ENCODE assay signal across 18 mouse cellular contexts in the genomic region with DNA sequence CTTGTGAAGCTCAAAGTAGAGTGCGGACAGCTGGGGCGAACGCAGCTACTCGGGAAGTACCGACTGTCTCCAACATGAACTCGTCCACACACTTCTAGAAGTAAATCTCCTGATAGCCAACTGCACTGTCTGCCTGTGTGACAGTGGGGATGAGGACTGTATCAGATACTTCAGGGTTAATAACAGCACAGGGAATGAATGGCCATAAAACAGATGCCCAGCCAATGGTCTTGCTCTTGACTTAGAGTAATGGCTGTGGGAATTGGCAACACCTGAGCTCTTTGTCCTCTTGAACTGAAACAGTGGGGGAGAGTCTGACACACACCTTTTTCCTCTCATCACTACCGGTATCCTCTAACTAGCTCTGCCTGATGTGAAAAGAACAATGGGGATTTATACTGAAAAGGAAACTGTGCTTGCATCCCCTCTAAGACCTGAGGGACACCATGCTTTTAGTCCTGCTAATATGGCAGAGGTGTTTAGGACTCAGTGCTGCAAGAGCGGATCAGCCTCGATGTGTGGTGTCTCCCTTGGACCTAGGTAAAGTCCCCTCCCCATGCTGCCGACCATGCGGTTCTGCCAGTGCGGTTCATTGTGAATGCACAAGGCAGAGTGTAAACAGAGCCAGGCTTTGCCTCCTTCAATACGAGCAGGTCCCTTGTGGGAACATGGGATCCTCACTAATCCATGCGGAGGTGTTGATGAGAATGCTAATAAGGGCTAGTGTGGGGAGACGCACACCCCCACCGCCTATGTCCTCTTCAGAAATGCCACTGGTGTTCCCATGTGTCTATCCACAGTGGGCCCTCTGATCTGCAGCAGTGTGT.
DNase-seq lines count a peak whose midpoint lies in the region; ATAC-seq and TF ChIP-seq lines count a peak whose summit lies in the region.
"Had no signal": no experiment of that assay in that cellular context is flagged by ENCODE, and none has a peak within 500 bp of the region (broad histone marks: within the 10 kb centered on the region; RNA-seq: fewer than 3 reads in every experiment).

No protein-coding gene starts in this region.

- no peaks in the 10 kb centered on the region for H3K9me3 ChIP-seq in neural tube, embryonic 12.5 days
- no peaks in the 10 kb centered on the region for H3K9me3 ChIP-seq in hindbrain, embryonic 13.5 days
- no peaks in the 10 kb centered on the region for H3K9me3 ChIP-seq in midbrain, embryonic 13.5 days
- no peaks in the 10 kb centered on the region for H3K9me3 ChIP-seq in stomach, postnatal 0 days (ENCODE audit: control insufficient read depth, low read length)
- H3K9me3 ChIP-seq: heart, embryonic 10.5 days; liver, embryonic 12.5 days; lung, embryonic 15.5 days had no signal

- 60% methylated on average over 16 of the region's 16 CpGs for WGBS in neural tube, embryonic 12.5 days
- WGBS in hindbrain, embryonic 13.5 days = 53% methylated on average over 16 of the region's 16 CpGs
- 44% methylated on average over 16 of the region's 16 CpGs for WGBS in midbrain, embryonic 13.5 days
- 66% methylated on average over 16 of the region's 16 CpGs for WGBS in stomach, postnatal 0 days

- no peak overlapping the region for H3K4me3 ChIP-seq in neural tube, embryonic 12.5 days
- no peak overlapping the region for H3K4me3 ChIP-seq in hindbrain, embryonic 13.5 days
- no peak overlapping the region for H3K4me3 ChIP-seq in midbrain, embryonic 13.5 days (replicated peaks)
- no peak overlapping the region for H3K4me3 ChIP-seq in stomach, postnatal 0 days (ENCODE audit: low read depth, low read length)
- H3K4me3 ChIP-seq: heart, embryonic 10.5 days; liver, embryonic 12.5 days; lung, embryonic 15.5 days had no signal

- no peak overlapping the region for H3K9ac ChIP-seq in neural tube, embryonic 12.5 days
- H3K9ac ChIP-seq in hindbrain, embryonic 13.5 days = no peak overlapping the region
- no peak overlapping the region for H3K9ac ChIP-seq in midbrain, embryonic 13.5 days (replicated peaks)
- H3K9ac ChIP-seq in stomach, postnatal 0 days (ENCODE audit: low read length) = no peak overlapping the region
- H3K9ac ChIP-seq: liver, embryonic 12.5 days; lung, embryonic 15.5 days had no signal

- no peaks in the 10 kb centered on the region for H3K27me3 ChIP-seq in neural tube, embryonic 12.5 days (replicated peaks)
- H3K27me3 ChIP-seq in hindbrain, embryonic 13.5 days = no peaks in the 10 kb centered on the region
- peaks cover 5% of the 10 kb centered on the region; the same call in 1 of the 2 replicates for H3K27me3 ChIP-seq in midbrain, embryonic 13.5 days
- H3K27me3 ChIP-seq in stomach, postnatal 0 days (ENCODE audit: control insufficient read depth, insufficient read depth, low read length) = no peaks in the 10 kb centered on the region
- H3K27me3 ChIP-seq: CH12.LX; liver, embryonic 12.5 days; lung, embryonic 15.5 days had no signal

- H3K4me2 ChIP-seq in neural tube, embryonic 12.5 days (replicated peaks) = no peak overlapping the region
- no peak overlapping the region for H3K4me2 ChIP-seq in hindbrain, embryonic 13.5 days
- H3K4me2 ChIP-seq in midbrain, embryonic 13.5 days (replicated peaks) = no peak overlapping the region
- no peak overlapping the region for H3K4me2 ChIP-seq in stomach, postnatal 0 days (replicated peaks; ENCODE audit: low read depth)
- H3K4me2 ChIP-seq: liver, embryonic 12.5 days; lung, embryonic 15.5 days had no signal

- H3K27ac ChIP-seq in neural tube, embryonic 12.5 days = no peak overlapping the region
- H3K27ac ChIP-seq in hindbrain, embryonic 13.5 days = peak overlapping the region; percentile 77
- H3K27ac ChIP-seq in midbrain, embryonic 13.5 days = peak overlapping the region; percentile 70
- no peak overlapping the region for H3K27ac ChIP-seq in stomach, postnatal 0 days (replicated peaks)
- H3K27ac ChIP-seq: heart, embryonic 10.5 days; liver, embryonic 12.5 days; lung, embryonic 15.5 days had no signal

- peak; percentile 68 for ATAC-seq in neural tube, embryonic 12.5 days (ENCODE audit: low FRiP score, low read depth)
- ATAC-seq in hindbrain, embryonic 13.5 days (ENCODE audit: low FRiP score) = peak; percentile 81
- ATAC-seq in midbrain, embryonic 13.5 days = peak; percentile 94
- no peak for ATAC-seq in stomach, postnatal 0 days (ENCODE audit: low FRiP score, low TSS enrichment)
- ATAC-seq: intestine, embryonic 16.5 days; liver, embryonic 12.5 days had no signal

- no peak for DNase-seq in neural tube, embryonic 10.5 days (ENCODE audit: extremely low spot score, low spot score)
- no peak for DNase-seq in left cerebral cortex, adult 9 months (ENCODE audit: low spot score in 2 of 2)
- no peak for DNase-seq in stomach, postnatal 0 days (ENCODE audit: low spot score)
- no peak for DNase-seq in lung, postnatal 14 days
- DNase-seq in spleen, adult 18-20 months = no peak
- DNase-seq: adrenal gland, postnatal 25 days; cerebellum, adult 9-10 months; gastrocnemius, postnatal 10 days; kidney, postnatal 25 days; left cerebral cortex, postnatal 4 days had no signal

- no peak for TF ChIP-seq CTCF in stomach, postnatal 0 days (IDR thresholded peaks at IDR 0.05; ENCODE audit: low read depth)

- no peak for TF ChIP-seq EP300 in stomach, postnatal 0 days (optimal IDR thresholded peaks at IDR 0.05)

- H3K36me3 ChIP-seq in neural tube, embryonic 12.5 days = no peaks in the 10 kb centered on the region
- H3K36me3 ChIP-seq in hindbrain, embryonic 13.5 days = no peaks in the 10 kb centered on the region
- no peaks in the 10 kb centered on the region for H3K36me3 ChIP-seq in midbrain, embryonic 13.5 days
- no peaks in the 10 kb centered on the region for H3K36me3 ChIP-seq in stomach, postnatal 0 days (ENCODE audit: control insufficient read depth, insufficient read depth, low read length)
- H3K36me3 ChIP-seq: heart, embryonic 10.5 days; liver, embryonic 12.5 days; lung, embryonic 15.5 days had no signal

- peaks cover 11% of the 10 kb centered on the region; the same call in 1 of the 2 replicates for H3K4me1 ChIP-seq in neural tube, embryonic 12.5 days
- H3K4me1 ChIP-seq in hindbrain, embryonic 13.5 days (replicated peaks) = peaks cover 23% of the 10 kb centered on the region
- peaks cover 26% of the 10 kb centered on the region for H3K4me1 ChIP-seq in midbrain, embryonic 13.5 days (replicated peaks)
- H3K4me1 ChIP-seq in stomach, postnatal 0 days (replicated peaks; ENCODE audit: control insufficient read depth, insufficient read depth) = no peaks in the 10 kb centered on the region
- H3K4me1 ChIP-seq: liver, embryonic 12.5 days; lung, embryonic 15.5 days had no signal

Comparison
In these comparisons a context has a peak if more than half of its experiments do, and no peak if none do; other contexts are left out.
1. H3K27ac ChIP-seq: peak in hindbrain, embryonic 13.5 days (single experiment) and midbrain, embryonic 13.5 days (single experiment); none in neural tube, embryonic 12.5 days (single experiment) and stomach, postnatal 0 days (single experiment).